Mouse (Mus musculus) retina, postnatal 1 day (tissue): ENCODE data around the gene Mcm10.

Experiments
- DNase-seq: peaks from one replicate; pipeline ENCODE4 v3.0.0-alpha.2; 2012

Mcm10 gene

DNA sequence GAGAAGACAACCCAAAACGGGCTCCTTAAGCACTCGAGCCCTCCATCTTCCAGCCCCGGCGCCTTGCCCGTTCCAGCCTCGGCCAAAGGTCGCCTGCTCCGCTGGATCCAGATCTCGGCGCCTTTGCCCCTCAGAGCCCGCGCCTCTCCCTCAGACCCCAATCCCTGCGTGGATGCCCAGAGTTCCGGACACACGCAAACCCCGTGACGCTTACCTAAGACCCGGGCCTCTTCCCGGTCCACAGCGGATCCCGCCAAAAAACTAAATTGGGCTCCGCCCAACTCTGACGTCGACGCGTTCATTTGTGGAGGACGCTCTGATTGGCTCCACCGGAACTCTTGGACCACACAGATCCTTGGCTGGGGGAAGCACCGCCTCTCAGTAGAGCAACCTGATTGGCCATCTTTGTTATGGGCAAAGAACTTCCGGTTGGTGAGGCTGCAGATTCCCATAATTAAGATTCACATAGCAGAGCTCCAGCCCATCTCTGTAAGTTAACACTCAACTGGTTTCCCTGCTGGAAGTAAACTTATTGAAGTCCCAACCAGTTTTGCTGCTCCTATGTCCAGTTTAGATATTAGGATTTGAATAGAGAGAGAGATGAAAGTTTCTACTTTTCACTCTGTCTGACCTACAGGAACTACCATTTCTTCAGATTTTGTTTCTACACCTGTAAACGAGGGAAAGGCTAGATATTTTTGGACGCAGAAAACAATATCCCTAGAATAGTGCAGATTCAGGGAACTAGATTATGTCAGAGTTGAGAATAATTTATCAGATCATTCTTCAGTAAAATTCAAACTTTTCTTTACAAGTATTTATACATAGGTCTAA lies at the start of gene Mcm10:
TSS of gene Mcm10 (minus strand) at position 301 of the 834 bp plus-strand sequence.
- DNase-seq: peak; percentile 98

DNA sequence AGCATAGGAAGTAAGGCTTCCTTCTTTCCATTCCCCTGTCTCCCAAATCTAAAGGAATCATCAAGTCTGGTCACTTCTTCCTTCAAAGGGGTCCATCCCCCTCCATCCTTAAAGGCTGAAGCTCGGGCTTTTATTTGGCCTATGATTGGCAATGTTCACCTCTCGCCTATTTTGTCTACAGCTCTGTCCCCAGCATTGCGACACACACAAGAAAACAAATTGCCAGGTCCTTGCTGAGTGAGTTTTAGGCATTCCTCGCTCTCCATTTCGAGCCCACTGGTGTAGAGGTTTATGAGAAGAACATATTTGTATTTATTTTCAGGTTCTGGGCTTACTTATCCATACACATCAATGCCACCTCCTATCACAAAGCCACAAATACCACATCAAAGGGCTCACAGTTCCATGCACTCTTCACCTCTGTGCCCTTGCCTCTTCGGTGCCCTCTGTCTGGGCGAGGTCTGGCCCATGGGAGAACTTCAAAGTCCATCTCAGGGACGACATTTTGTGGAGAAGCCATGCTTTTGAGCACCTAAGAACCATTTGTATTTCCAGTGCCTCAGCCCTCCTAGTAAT lies 48.6 kb upstream of the Mcm10 start:
- DNase-seq: no peak

DNA sequence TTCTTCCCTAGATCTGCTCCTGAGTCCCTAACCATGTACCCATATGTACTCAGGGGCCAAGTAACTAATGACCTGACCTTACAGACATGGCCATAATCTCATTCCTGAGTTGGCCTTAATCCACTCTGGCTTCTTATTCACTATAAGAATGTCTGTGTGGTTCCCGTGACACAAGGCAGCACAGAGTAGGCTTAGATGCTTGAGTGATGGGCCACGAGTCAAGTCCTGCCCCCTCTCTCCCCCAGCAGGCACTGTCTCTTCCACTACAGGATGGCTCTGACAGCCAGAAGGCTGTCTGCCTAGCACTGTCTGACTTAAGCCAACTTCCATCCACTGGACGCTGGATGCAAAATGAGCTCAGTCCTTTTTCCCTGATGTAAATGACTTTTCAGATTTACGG lies 47.4 kb upstream of the Mcm10 start:
- DNase-seq: peak; percentile 15

DNA sequence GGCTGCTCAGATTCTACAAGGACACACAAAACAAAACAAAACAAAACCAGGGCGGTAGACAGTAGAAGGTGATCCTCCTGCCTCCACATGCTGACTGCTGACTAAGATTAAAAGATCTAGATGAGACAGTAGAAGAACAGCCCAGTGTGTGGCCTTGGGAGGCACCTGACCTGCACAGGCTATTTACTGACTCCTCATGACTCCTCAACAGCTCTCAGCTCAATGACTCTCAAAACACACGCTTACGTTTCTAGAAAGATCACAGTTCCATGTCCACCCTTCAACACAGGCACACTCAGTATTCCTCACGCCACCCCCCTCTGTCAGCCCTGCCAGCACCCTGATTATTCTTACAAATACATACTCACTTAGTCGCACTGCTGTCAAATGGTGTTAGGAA lies 45.8 kb upstream of the Mcm10 start:
- DNase-seq: no peak

DNA sequence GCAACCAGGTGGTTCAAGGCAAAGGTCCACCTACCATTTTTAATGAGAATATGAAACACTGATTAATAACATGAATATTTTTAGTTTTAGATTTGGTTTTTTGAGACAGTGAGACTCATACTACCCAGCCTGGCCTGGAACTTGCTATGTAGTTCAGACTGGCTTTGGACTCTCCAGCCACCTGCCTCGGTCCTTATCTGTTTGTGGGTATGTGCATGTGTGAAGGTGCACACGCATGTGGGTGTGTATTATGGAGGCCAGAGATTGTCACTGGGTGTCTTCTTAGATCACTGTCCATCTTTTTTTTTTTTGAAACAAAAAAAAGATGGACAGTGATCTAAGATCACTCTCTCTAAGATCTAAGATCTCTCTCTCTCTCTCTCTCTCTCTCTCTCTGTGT lies 38.0 kb upstream of the Mcm10 start:
- no peak for DNase-seq

DNA sequence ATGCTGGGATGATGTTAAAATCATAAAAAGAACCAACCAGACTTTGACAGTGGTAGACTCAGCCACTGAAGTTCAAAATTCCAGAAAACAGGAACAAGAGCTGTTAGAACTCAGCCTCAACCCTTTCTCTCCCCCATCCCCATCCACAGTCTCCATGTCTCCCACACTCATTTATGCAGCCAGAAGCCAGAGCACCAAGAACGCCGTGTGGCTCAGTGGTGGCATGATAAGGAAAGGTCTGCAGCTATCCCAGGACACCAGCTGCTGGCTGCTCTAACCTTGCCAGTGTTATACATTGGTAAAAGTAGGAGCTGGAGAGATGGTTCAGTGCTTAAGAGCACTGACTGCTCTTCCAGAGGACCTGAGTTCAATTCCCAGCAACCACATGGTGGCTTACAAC lies 34.4 kb upstream of the Mcm10 start:
- DNase-seq: no peak

DNA sequence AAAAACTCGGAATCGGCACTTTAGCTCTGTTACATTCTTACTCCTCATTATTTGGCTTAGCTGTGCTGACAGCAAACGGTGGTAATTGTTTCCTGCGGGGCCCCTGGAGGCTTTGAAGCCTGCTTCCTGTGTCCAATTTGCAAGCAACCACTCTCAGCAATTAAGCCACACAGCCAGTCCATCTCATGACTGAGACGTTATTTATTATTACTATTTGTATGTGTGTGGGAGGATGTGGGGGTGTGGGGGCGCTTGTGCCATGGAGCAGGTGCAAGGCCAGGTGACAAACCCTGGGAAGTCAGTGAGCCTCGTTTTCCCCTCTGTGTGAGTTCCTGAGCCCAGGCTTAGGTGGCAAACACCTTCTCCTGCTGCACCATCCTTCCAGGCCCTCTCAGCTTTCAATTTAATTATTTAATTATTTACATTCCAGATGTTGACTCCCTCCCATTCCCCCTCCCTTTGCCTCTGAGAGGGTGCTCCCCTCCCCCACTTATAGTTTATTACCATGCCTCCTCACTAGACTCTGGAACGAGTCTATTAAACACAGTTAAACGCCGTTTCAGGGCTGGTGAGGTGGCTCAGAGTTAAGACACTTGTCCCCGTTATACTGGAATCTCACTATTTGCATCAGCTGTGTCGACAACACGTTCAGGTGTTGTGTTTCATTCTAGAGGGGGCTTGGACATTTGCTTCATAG lies 32.8 kb upstream of the Mcm10 start:
- DNase-seq: peak; percentile 83

DNA sequence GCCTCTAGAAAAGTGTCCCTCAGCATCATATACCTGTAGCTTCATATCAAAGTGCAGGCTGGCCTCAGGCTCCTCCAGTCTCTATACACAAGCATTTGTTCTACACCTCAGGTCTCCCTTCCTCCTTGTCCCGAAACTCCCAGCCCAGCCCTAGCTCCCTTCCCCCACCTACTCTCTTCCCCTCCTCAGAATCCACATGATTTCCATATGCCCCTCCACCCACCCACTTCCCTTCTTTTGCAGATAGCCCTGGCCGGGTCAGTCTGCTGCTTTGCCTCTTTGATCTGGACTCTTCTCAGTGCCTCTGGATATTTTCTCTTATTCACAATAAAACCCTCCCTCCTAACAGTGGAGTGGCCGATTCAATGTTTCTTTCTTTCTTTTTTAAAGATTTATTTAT lies 31.7 kb upstream of the Mcm10 start:
- no peak for DNase-seq

DNA sequence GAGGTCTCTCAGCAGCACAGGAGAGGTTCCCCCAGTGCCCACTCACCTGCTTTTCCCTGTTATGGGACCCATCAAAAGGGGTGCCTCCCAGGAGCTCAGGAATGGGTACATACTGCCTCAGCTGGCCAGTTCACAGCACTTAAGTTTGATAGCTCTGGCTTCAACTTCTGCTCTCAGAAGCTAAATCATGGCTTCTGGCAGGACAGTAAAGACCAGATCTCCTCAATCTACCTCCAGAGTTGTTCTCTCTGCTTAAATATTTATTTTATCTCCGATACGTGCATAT lies 30.8 kb upstream of the Mcm10 start:
- DNase-seq: no peak

DNA sequence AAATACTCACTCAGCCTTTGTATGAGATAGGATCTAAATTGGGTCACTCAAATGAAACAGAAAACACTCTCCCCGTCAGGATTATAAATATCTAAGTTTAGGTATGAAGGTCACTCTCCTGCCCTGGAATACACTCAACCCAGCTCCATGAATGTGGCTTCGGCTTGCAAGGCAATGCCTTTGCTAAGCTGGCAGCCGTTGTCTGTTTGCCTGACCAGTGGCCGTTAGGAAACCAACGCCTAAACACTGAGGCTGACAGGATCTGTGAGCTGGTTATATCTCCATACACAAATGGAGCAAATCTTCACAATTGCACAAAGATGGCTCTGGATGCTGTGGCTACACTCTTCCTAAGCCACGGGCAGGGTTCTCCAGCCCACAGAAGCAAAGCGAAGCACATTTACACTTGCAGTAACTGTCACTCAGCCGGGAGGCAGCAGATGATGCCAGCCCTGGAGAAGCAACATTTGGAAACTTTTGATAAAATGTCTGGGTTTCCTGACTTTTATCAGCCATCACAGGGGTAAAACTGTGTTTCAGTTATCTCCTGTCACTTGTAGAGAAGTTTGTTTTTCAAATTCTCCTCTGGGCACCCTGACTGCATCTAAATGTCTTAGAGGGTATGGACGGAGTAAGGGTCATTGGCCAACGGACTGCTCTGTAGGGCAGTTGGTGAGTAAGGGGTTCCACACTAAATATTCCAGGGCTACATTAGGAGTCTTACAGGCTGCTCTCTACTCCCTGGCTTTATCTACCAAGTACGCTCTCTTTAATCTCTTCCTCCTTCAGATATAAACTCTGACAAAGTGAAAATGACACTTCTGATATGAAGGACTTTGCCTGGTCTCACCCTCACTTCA lies 30.3 kb upstream of the Mcm10 start:
- no peak for DNase-seq

DNA sequence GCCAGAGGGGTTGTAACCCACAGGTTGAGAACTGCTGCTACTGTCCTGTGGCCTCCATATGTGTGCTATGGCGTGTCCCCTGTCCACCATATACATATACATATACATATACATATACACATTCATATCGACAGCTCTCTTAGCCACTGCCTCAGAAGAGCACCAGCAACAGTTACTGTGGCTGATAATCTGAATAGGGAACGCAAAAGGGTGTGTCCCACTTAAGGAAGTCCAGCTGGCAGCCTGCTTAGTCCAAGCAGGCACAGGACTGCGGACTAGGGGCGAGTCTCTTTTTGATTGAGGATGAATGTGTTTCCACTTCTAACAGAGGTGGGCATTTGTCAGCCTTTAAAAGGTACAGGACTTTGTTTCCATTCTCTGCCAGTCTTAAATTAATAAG lies 29.3 kb upstream of the Mcm10 start:
- DNase-seq: no peak

DNA sequence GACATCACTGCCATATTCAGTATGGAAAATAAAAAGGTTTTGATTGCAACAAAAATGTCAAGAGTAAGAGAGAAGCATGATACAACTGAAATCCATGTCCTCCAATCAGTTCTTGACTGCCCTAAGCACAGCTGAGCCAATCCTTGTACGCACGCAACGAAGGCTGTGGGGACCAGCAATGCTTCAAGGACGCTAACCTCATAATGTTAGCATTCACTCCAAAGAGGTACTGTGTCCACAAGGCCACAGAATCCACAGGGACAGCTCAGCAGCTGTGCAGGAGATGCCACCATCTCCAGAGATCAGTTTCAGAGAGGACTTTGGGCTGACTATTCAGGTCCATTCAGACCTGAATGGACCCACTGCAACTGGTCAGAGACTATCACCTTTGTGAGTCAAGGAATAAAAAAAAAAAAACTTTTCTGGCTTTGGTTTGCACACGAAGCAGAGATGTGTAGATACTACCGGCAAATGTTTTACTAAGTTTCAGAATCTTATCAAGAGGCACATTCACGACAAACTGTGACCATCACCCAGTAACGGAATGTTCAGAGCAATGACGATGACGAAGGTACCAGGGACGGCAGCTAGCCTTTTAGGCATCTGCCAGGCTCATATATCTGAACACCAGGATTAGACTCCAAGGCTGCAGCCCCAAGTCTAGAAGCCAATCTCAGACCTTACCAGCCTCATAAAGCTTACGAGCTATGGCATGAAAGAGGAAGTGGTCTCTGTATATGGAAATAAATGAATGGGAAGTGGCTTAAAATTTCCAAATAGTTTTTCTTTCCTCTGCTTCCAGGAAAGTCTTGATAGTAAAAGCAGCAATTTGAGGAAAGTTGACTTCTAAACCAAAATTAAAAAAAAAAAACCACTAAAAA lies 27.9 kb upstream of the Mcm10 start:
- DNase-seq: no peak

DNA sequence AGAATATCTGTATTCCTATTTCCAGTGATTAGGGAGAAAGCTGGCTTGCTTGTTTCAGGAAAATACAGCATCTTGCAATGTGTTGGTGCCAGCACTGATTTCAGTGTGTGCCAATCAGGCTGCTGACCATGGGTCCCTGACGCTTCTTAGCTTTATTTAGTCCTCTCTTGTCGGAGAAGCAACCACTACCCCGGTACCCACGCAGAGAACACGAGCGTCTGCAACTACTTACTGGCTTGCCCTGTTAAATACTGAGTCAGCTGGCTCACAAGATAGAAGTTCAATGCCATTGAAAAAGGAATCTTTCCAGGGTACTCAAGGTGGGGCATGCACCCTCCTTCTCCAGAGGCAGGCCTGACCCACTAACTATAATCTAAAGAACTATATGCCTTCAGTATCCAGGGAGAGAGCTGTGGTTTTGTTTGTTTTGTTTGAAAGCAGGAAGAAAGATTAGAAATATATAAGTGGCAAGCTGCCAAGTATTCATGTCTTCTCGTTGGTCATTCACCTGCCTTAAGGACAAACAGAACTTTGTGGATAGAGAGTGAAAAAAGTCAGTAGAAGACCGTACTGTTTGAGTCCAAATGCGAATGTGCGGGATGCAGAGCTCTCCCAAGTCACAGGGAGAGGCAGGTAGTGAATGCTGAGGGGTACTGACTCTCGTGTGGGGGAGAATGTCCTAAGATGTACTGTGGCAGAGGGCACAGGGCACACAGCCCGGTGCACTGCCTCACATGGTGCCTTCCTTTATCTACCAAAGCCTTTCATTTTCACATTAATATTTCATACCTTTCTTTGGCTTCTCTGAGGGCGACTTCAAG lies 27.0 kb upstream of the Mcm10 start:
- no peak for DNase-seq

DNA sequence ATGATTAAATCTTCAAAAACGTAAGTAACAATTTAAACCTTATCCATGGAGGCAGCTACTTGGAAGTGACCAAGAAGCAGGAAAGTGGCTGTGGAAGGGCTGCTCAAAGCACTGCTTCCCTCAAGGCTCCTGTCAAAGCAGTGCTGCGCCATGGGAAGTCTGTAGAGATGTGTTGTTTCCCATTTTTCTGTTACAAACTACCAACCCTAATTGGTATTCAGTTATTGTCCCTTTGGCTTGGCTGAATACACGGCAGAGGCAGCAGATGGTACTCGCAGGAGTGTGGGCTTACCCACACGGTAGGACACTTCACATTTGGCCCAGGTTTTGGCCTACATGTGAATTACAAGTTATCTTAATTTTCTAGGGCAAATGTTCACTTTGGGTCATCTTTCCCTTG lies 25.7 kb upstream of the Mcm10 start:
- DNase-seq: no peak

DNA sequence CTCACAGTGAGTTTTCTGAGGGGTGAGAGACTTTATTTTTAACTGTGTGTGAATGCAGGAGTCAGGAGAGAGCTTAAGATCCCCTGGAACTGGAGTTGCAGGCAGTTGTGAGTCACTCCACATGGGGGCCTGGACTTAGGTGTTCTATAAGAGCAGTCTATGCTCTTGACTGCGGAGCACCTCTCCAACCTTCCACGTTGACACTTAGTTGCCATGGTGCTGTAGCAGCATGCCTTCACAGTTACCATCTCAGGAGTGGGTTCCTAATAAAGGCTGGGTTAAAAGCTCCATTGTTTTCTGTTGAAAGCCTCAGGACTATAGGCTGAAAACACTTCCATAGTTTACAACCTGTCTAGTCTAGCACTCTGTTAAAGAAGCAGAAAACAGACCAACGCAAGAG lies 24.8 kb upstream of the Mcm10 start:
- no peak for DNase-seq

DNA sequence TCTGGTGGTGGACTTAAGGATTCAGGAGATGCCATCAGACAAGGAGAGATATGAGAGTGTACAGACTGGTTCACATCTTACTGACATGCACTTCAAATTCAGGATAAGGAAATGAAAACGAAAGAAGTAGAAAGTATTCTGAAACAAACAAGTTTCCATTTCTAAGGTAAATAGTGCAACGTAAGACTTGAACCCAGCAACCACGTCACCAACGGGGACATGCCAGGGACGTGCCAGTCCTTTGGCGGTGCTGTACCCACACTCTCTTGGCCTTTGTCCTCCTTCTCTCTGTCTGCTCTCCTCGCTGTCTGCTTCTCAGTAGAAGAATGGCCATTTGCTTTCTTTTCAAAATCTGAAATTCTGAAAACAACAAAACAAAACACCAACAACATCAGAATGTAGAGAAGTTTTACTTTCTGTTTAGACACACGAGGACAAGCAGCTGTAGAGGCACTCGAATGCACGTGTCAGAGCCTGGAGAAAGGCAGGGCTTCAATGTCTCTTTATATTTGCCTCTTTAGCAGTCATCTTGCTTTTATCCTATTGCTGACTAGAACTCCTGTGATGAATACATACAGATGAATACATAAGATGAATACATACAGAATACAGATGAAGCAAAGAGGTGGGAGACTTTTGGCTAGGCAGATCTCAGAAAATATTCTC lies 24.0 kb upstream of the Mcm10 start:
- DNase-seq: no peak

DNA sequence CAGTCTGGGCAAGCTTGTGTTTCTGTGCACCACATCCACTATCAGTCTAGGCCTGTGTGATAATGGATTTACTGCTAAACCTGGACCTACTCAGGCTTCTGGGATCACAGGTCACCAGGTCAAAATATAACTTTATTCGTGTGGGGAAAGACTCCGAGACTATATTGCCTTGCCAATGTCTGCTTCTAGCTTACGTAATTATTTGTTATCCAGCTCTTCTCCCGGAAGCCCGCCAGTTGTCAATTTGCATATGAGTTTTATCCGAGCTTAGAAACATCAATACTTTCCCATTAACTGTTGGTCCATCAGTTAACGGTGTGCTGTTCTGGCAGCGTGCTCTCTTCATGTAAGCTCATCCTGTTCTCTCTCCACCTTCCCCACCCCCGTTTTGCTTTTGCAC lies 22.6 kb upstream of the Mcm10 start:
- no peak for DNase-seq

DNA sequence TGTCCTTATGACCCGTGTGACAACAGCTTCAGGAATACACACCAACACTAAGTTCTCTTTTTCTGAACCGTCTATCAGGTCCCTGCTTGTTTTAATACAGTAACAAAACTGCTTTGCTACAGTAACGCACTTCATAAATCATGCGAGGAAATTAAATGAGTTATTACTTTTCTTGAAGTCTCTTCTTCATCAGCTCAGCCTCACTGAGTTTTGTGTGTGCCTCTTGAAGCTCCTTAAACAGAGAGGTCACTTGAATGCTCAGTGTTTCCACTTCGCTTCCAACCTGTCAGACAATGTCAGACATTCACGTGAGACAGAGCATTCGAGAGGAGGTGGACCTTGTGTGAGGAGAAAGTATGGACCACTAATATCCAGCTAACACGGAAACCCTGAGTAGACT lies 22.2 kb upstream of the Mcm10 start:
- no peak for DNase-seq

DNA sequence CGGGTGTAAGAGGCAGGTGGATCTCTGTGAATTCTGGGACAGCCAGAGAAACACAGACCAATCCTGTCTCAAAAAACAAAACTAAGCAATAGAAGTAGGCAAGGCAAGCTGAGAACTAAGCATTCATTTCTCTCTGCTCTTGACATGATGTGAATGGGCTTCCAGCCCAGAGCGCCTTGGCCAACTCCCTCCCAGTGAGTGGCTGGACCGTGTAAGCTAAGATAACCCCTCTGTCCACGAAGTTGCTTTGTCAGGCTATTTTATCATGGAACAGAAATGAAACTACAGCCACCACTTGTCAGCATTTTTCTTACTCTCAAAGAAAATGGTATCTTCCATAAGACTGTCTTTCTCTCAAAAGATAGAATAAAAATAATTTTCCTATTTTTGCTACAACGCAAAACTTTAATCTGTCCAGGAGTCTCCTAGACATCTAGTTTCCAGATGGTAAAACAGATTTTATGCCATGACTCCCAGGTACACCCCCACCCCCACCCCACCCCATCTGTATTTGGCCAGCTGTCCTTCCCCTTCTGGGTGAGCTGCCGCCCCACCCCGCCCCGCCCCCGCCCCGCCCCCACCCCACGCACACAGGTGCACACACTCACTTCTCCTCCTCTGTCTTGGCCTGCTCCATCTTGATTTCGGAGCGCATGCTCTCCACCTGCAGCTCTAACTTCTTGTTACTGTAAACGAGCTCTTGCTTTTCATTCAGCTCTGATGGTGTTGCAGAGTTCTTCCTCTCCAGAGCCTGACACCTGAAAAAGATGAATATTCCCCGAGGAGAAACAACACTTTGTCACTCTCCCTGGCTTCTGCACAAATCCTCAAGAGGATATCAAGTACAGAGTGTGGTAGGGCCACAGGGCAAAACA lies 21.2 kb upstream of the Mcm10 start:
- DNase-seq: no peak

DNA sequence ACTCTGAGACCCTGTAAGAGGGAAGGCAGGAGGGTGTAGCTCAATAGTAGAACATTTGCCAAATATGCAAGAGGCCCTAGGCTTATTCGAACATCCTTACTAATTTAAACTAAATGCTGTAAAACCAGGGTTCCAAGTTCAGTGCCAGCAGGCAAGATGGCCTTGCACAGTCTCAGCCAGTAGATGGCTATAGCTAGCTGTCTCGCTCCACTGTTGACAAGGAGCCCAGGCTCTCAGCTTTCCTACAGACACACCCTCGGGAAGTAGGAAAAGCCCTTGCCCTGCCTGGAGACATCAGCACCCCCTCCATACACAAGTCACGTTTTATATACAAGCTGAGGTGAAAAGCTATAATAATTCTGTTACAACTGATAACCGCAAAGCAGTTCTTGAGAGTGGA lies 20.1 kb upstream of the Mcm10 start:
- DNase-seq: no peak
